ENCODE assay signal across 27 mouse cellular contexts in genomic region chr13:95009261-95009660, GRCm38 (mm10).
"Had no signal": no experiment of that assay in that cellular context is flagged by ENCODE, and none has a peak within 500 bp of the region (broad histone marks: within the 10 kb centered on the region; RNA-seq: fewer than 3 reads in every experiment).

No protein-coding gene starts in this region.

- H3K4me2 ChIP-seq: heart, embryonic 11.5 days; heart, embryonic 13.5 days; heart, embryonic 15.5 days; hindbrain, embryonic 13.5 days; hindbrain, embryonic 15.5 days; intestine, embryonic 15.5 days; kidney, embryonic 15.5 days; limb, embryonic 12.5 days; liver, embryonic 11.5 days; liver, embryonic 13.5 days; liver, embryonic 15.5 days had no signal

- H3K36me3 ChIP-seq: intestine, embryonic 15.5 days; liver, embryonic 13.5 days; liver, embryonic 15.5 days had no signal

- ATAC-seq: inflammation-experienced regulatory T-cells, adult 6 months; intestine, embryonic 15.5 days; intestine, postnatal 0 days; liver, postnatal 0 days had no signal

- H3K9ac ChIP-seq: heart, embryonic 13.5 days; heart, embryonic 15.5 days; hindbrain, embryonic 13.5 days; hindbrain, embryonic 15.5 days; intestine, embryonic 15.5 days; kidney, embryonic 15.5 days; limb, embryonic 12.5 days; liver, embryonic 13.5 days; liver, embryonic 15.5 days; liver, postnatal 0 days had no signal

- DNase-seq: gastrocnemius, postnatal 14 days; gastrocnemius, postnatal 36 days; heart, adult 11 months; heart, postnatal 14 days; heart, postnatal 36 days; kidney, adult 18-20 months; kidney, adult 9 months; kidney, postnatal 14 days; kidney, postnatal 36 days; liver; liver, embryonic 13.5 days; liver, postnatal 0 days had no signal

- H3K9me3 ChIP-seq: heart, embryonic 13.5 days; heart, embryonic 15.5 days; hindbrain, embryonic 13.5 days; hindbrain, embryonic 15.5 days; intestine, embryonic 15.5 days; kidney, embryonic 15.5 days; limb, embryonic 10.5 days; limb, embryonic 12.5 days; liver, embryonic 13.5 days; liver, embryonic 15.5 days had no signal

- H3K27me3 ChIP-seq: heart, embryonic 13.5 days; heart, embryonic 15.5 days; hindbrain, embryonic 13.5 days; hindbrain, embryonic 15.5 days; intestine, embryonic 15.5 days; kidney, embryonic 15.5 days; limb, embryonic 12.5 days; liver, embryonic 13.5 days; liver, embryonic 15.5 days had no signal

- H3K4me1 ChIP-seq: hindbrain, embryonic 13.5 days; hindbrain, embryonic 15.5 days; intestine, embryonic 15.5 days; kidney, embryonic 15.5 days; limb, embryonic 10.5 days; liver, embryonic 13.5 days; liver, embryonic 15.5 days had no signal

- H3K27ac ChIP-seq: heart, embryonic 13.5 days; heart, embryonic 15.5 days; hindbrain, embryonic 13.5 days; hindbrain, embryonic 15.5 days; intestine, embryonic 15.5 days; kidney, embryonic 15.5 days; kidney, postnatal 0 days; left cerebral cortex, adult 2 months; limb, embryonic 10.5 days; limb, embryonic 12.5 days; liver, embryonic 13.5 days; liver, embryonic 15.5 days had no signal

- H3K4me3 ChIP-seq: heart, embryonic 13.5 days; heart, embryonic 15.5 days; hindbrain, embryonic 13.5 days; hindbrain, embryonic 15.5 days; intestine, embryonic 15.5 days; kidney, embryonic 15.5 days; left cerebral cortex, adult 2 months; limb, embryonic 10.5 days; limb, embryonic 12.5 days; liver, embryonic 13.5 days; liver, embryonic 15.5 days had no signal
